Mouse (Mus musculus): ENCODE measurements around the gene 4933415F23Rik. TPM values are rescaled to one million over a fixed set of nuclear protein-coding genes. Genes with fewer than 3 reads are reported as not detected.

The 4933415F23Rik gene
- polyA plus RNA-seq, 1 experiment from 2014 or later, result not detected

DNA sequence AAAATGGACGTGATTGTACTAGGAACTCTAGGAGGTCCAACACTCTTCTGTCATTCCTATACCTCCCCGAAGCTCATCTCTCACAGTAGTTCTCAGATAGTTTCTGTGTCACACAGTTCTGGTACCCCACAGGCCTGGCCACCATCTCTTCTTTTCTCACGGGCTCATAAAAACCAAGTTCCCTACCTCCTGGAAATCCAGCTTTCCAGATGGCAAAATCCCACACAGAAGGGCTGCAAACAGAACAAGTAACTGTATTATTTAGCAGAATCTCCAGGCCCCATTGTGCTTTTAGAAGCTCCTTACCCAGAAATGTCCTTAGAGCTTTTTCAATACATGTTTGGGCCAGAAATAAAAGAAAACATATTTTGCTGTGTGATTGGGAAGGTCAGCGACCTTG lies 828 bp upstream of the 4933415F23Rik start:
- H3K4me1 ChIP-seq (ENCODE audit: control insufficient read depth, insufficient read depth, low read length), result no peaks in the 10 kb centered on the region
- no peak overlapping the region for H3K9ac ChIP-seq (ENCODE audit: low read depth, low read length)
- no peaks in the 10 kb centered on the region for H3K36me3 ChIP-seq (ENCODE audit: control insufficient read depth, insufficient read depth, low read length)
- H3K27ac ChIP-seq (ENCODE audit: low read length), result no peak overlapping the region
- H3K4me3 ChIP-seq (ENCODE audit: low read length), result no peak overlapping the region
- H3K4me2 ChIP-seq (ENCODE audit: low read depth, low read length), result no peak overlapping the region
- 83% methylated on average over 4 of the region's 4 CpGs for WGBS
- no peaks in the 10 kb centered on the region for H3K27me3 ChIP-seq (replicated peaks; ENCODE audit: control insufficient read depth, insufficient read depth, low read length)
- H3K9me3 ChIP-seq (ENCODE audit: control insufficient read depth, low read length), result no peaks in the 10 kb centered on the region
- ATAC-seq, result no peak

DNA sequence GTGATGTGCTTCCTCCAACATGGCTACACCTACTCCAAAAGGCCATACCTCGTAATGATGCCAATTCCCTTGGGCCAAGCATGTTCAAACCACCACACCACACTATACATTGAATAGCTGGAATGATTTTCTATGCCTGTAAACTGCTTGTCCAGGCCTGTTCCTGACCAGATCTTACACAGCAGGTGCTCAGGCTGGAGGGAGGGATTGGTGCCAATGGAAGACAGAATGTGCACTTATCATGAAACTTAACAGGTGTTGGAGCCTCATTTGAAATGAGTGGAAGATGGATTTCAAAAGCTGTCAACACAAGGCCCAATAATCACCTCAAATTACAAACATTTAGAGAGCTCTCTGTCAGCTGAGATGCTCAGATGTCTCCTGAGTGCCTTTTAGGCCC lies 2.3 kb downstream of the 4933415F23Rik start:
- H3K4me2 ChIP-seq (ENCODE audit: low read depth, low read length), result no peak overlapping the region
- no peaks in the 10 kb centered on the region for H3K27me3 ChIP-seq (replicated peaks; ENCODE audit: control insufficient read depth, insufficient read depth, low read length)
- no peak overlapping the region for H3K27ac ChIP-seq (ENCODE audit: low read length)
- H3K9me3 ChIP-seq (ENCODE audit: control insufficient read depth, low read length), result no peaks in the 10 kb centered on the region
- ATAC-seq, result no peak
- no peak overlapping the region for H3K9ac ChIP-seq (ENCODE audit: low read depth, low read length)
- no peak overlapping the region for H3K4me3 ChIP-seq (ENCODE audit: low read length)
- H3K36me3 ChIP-seq (ENCODE audit: control insufficient read depth, insufficient read depth, low read length), result no peaks in the 10 kb centered on the region
- H3K4me1 ChIP-seq (ENCODE audit: control insufficient read depth, insufficient read depth, low read length), result no peaks in the 10 kb centered on the region
- WGBS, result 83% methylated on average over 1 of the region's 1 CpGs

DNA sequence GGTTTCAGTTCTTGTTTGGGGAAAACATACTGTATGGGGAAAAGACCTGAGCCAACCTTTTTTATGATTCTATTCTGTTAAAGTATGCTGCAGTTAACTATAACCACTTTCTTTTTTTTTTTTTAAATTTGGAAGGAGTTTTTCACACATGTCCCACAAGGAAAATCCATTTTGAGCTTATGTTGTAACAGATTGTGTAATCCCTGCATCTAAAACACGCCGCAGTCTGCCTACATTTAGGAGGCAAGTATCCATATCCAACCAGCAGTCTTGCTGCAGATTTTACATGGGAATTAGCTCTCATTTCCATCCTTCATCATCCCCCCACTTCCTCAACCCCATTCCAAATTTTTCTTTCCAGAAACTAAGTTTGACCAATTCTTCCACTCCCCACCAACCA lies 3.6 kb downstream of the 4933415F23Rik start:
- Histone ChIP-seq H3K27me3 (replicated peaks; ENCODE audit: control insufficient read depth, insufficient read depth, low read length) (no peaks in the 10 kb centered on the region), H3K9ac (ENCODE audit: low read depth, low read length) (no peak overlapping the region), H3K4me1 (ENCODE audit: control insufficient read depth, insufficient read depth, low read length) (no peaks in the 10 kb centered on the region), H3K27ac (ENCODE audit: low read length) (no peak overlapping the region), H3K36me3 (ENCODE audit: control insufficient read depth, insufficient read depth, low read length) (no peaks in the 10 kb centered on the region), H3K4me3 (ENCODE audit: low read length) (no peak overlapping the region), H3K9me3 (ENCODE audit: control insufficient read depth, low read length) (no peaks in the 10 kb centered on the region), H3K4me2 (ENCODE audit: low read depth, low read length) (no peak overlapping the region)
- WGBS, result 92% methylated on average over 2 of the region's 2 CpGs
- no peak for ATAC-seq

GRCm38 (mm10) chr1:23097996-23098395 lies 4.1 kb downstream of the 4933415F23Rik start:
- WGBS, result 88% methylated on average over 4 of the region's 4 CpGs
- Histone ChIP-seq H3K27me3 (replicated peaks; ENCODE audit: control insufficient read depth, insufficient read depth, low read length) (no peaks in the 10 kb centered on the region), H3K4me3 (ENCODE audit: low read length) (no peak overlapping the region), H3K27ac (ENCODE audit: low read length) (no peak overlapping the region), H3K36me3 (ENCODE audit: control insufficient read depth, insufficient read depth, low read length) (no peaks in the 10 kb centered on the region), H3K9me3 (ENCODE audit: control insufficient read depth, low read length) (no peaks in the 10 kb centered on the region), H3K4me1 (ENCODE audit: control insufficient read depth, insufficient read depth, low read length) (no peaks in the 10 kb centered on the region), H3K9ac (ENCODE audit: low read depth, low read length) (no peak overlapping the region), H3K4me2 (ENCODE audit: low read depth, low read length) (no peak overlapping the region)
- no peak for ATAC-seq

GRCm38 (mm10) chr1:23067715-23068114 lies 34.3 kb downstream of the 4933415F23Rik start:
- Histone ChIP-seq H3K9ac (ENCODE audit: low read depth, low read length) (no peak overlapping the region), H3K4me3 (ENCODE audit: low read length) (no peak overlapping the region), H3K27ac (ENCODE audit: low read length) (no peak overlapping the region), H3K4me1 (ENCODE audit: control insufficient read depth, insufficient read depth, low read length) (no peaks in the 10 kb centered on the region), H3K27me3 (replicated peaks; ENCODE audit: control insufficient read depth, insufficient read depth, low read length) (no peaks in the 10 kb centered on the region), H3K36me3 (ENCODE audit: control insufficient read depth, insufficient read depth, low read length) (no peaks in the 10 kb centered on the region), H3K4me2 (ENCODE audit: low read depth, low read length) (no peak overlapping the region), H3K9me3 (ENCODE audit: control insufficient read depth, low read length) (no peaks in the 10 kb centered on the region)
- WGBS, result 70% methylated on average over 5 of the region's 5 CpGs
- ATAC-seq, result no peak

- H3K9ac ChIP-seq (ENCODE audit: low read depth, low read length), result no peak overlapping the region
- ATAC-seq, result peak; percentile 67
- H3K4me1 ChIP-seq (ENCODE audit: control insufficient read depth, insufficient read depth, low read length), result no peaks in the 10 kb centered on the region
- H3K4me3 ChIP-seq (ENCODE audit: low read length), result no peak overlapping the region
- 38% methylated on average over 4 of the region's 4 CpGs for WGBS
- no peaks in the 10 kb centered on the region for H3K36me3 ChIP-seq (ENCODE audit: control insufficient read depth, insufficient read depth, low read length)
- H3K27me3 ChIP-seq (replicated peaks; ENCODE audit: control insufficient read depth, insufficient read depth, low read length), result no peaks in the 10 kb centered on the region
- H3K4me2 ChIP-seq (ENCODE audit: low read depth, low read length), result no peak overlapping the region
- H3K27ac ChIP-seq (ENCODE audit: low read length), result no peak overlapping the region; the same call in 1 of the 2 replicates
- H3K9me3 ChIP-seq (ENCODE audit: control insufficient read depth, low read length), result no peaks in the 10 kb centered on the region
Observed at GRCm38 (mm10) chr1:23064717-23065475, 37.2 kb downstream of the 4933415F23Rik start.

DNA sequence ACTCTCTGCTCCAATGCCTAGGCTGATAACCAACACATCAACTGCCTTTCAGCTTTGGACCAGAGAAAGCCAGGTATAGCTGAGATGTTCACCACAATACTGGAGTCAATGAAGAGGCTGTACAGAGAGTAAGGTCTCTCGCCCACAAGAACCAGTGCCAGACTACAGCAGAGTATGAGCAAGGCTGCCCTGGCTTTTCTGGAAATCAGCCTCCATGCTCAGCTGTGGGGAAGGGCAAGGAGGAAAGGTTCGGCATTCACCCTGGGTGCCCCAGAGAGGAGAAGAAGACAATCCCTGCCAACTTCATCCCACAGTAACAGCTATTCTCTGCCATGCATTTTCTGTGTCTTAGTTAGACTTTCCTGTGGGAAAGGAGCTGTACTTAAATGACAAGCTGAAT lies 38.1 kb downstream of the 4933415F23Rik start:
- Histone ChIP-seq H3K4me1 (ENCODE audit: control insufficient read depth, insufficient read depth, low read length) (no peaks in the 10 kb centered on the region), H3K4me2 (ENCODE audit: low read depth, low read length) (no peak overlapping the region), H3K27ac (ENCODE audit: low read length) (peak overlapping the region; percentile 44), H3K36me3 (ENCODE audit: control insufficient read depth, insufficient read depth, low read length) (no peaks in the 10 kb centered on the region), H3K27me3 (replicated peaks; ENCODE audit: control insufficient read depth, insufficient read depth, low read length) (no peaks in the 10 kb centered on the region), H3K9me3 (ENCODE audit: control insufficient read depth, low read length) (no peaks in the 10 kb centered on the region), H3K9ac (ENCODE audit: low read depth, low read length) (no peak overlapping the region), H3K4me3 (ENCODE audit: low read length) (no peak overlapping the region)
- ATAC-seq, result no peak
- 55% methylated on average over 2 of the region's 2 CpGs for WGBS

DNA sequence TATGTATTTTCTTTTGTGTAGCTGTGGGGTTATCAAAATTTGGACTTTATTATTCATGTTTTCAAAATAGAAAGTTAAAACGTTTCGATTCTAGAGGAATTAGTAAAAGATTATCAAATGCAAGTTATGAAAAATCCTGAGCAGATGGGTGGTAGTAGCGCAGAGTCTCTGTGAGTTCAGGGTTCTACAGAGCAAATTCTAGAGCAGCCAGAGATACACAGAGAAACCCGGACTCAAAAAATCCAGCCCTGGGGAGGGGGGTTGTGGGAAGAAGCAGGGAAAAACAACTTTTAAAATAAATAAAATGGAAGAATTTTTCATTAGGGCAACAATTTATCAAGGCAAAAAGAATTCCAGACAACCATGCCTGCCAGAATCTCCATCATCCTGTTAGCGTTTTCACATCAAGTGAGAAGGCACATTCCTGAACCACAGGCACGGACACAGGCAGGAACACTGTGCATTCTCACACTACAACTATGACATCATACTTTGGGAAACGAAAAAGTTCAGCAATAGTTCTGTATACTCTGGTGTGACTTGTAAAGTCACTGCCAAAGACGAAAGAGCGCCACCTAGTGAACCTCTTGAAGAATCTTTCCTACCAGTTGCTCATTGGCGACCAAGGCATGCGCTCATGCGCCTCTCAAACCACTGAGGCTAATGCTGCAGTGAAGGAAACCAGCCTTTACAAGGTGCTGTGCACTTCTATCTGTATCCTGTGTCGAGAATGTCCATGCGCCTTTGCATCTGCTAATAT lies 40.3 kb downstream of the 4933415F23Rik start:
- Histone ChIP-seq H3K36me3 (ENCODE audit: control insufficient read depth, insufficient read depth, low read length) (no peaks in the 10 kb centered on the region), H3K9me3 (ENCODE audit: control insufficient read depth, low read length) (no peaks in the 10 kb centered on the region), H3K9ac (ENCODE audit: low read depth, low read length) (no peak overlapping the region), H3K4me2 (ENCODE audit: low read depth, low read length) (0 out of 2 replicates have a peak overlapping the region, but pooled peaks have one; percentile 6), H3K4me3 (ENCODE audit: low read length) (no peak overlapping the region), H3K4me1 (ENCODE audit: control insufficient read depth, insufficient read depth, low read length) (no peaks in the 10 kb centered on the region), H3K27ac (ENCODE audit: low read length) (no peak overlapping the region), H3K27me3 (replicated peaks; ENCODE audit: control insufficient read depth, insufficient read depth, low read length) (no peaks in the 10 kb centered on the region)
- ATAC-seq, result peak; percentile 86
- 23% methylated on average over 14 of the region's 14 CpGs for WGBS

DNA sequence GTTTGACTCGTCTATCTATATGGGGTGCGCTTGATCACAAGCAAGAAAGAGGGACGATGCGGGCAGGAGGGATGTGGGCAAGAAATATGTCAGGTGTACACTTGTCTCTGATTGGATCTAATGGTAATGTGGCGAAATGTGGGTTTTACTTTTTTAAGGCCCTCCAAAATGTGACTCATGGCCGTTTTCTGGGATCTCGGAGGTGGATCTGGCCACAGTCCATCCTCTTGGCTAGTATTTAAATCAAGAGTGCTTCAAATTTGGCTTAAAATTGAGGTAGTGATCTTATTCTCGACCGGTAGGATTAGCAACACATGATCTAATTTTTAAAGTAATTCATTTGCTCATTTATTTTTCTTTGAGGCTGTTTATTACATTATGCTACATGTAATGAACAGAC lies 42.0 kb downstream of the 4933415F23Rik start:
- H3K9ac ChIP-seq (ENCODE audit: low read depth, low read length), result no peak overlapping the region
- no peaks in the 10 kb centered on the region for H3K4me1 ChIP-seq (ENCODE audit: control insufficient read depth, insufficient read depth, low read length)
- H3K9me3 ChIP-seq (ENCODE audit: control insufficient read depth, low read length), result no peaks in the 10 kb centered on the region
- 88% methylated on average over 9 of the region's 9 CpGs for WGBS
- H3K36me3 ChIP-seq (ENCODE audit: control insufficient read depth, insufficient read depth, low read length), result no peaks in the 10 kb centered on the region
- ATAC-seq, result no peak
- H3K27ac ChIP-seq (ENCODE audit: low read length), result no peak overlapping the region
- H3K4me3 ChIP-seq (ENCODE audit: low read length), result no peak overlapping the region
- no peaks in the 10 kb centered on the region for H3K27me3 ChIP-seq (replicated peaks; ENCODE audit: control insufficient read depth, insufficient read depth, low read length)
- no peak overlapping the region for H3K4me2 ChIP-seq (ENCODE audit: low read depth, low read length)
